Mouse (Mus musculus) Muller cell, postnatal 12 days (primary cell): ENCODE data around the gene Col18a1.

Source experiments
- DNase-seq: peaks from one replicate; pipeline ENCODE4 v3.0.0-alpha.2; 2015; ENCODE audit errors: inconsistent ontology term

Gene Col18a1

GRCm38 (mm10) chr10:77182804-77183331, 16.5 kb upstream of the Col18a1 start:
- DNase-seq: no peak

DNA sequence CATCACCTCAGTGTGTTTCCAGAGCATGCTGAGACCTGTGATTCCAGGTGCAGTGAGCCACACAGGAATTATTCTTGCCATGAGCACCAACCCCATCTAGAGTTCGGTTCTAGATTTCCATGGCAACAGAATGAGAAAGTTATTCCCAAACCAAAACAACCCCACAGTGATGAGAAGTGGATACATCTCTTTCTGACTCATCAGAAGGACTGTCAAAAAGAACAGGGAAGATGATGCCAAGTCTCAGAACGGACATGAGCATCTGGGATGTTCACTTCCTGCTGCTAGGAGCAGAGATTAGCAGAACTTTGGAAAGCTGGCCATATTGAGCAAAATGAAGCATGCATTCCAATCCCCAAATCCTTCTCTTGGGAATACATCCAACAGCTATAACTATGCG, 13.8 kb upstream of the Col18a1 start:
- no peak for DNase-seq

GRCm38 (mm10) chr10:77178691-77179090, 12.3 kb upstream of the Col18a1 start:
- no peak for DNase-seq

- DNase-seq: no peak
Measured at GRCm38 (mm10) chr10:77170400-77170799, 4.1 kb upstream of the Col18a1 start.

DNA sequence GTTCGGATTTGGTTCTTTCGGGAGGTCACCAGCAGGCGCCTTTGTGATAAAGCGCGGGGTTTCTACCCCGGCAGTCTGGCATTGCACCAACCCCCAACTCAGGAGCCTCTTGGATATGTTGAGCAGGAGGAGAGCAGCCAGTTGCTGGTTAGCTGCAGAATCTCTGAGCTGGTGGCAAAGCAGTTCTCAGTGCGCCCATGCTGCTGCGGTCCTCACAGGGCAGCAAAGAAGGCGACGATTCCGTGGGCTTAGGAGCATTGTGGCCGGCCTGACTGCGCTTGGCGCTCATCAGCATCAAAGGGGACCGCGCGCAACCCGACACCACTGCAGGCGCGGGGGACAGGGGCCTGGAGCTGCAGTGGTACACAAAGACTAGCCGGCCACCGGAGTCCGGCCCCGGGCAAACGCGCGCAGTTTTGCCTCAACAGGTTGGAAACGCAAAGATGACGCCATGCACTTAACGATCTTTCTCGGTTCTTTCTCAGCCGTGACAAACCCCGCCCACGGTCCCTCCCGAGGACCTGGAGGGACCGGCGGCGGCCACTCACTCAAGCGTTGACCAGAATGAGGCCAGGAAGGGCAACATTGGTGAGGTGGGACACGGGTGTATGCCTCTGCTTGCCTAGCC, 916 bp downstream of the Col18a1 start:
- DNase-seq: peak; percentile 76

GRCm38 (mm10) chr10:77164437-77165052, 1.8 kb downstream of the Col18a1 start:
- DNase-seq: peak; percentile 29

- no peak for DNase-seq
Measured at GRCm38 (mm10) chr10:77164041-77164436, 2.3 kb downstream of the Col18a1 start.

GRCm38 (mm10) chr10:77163392-77163977, 2.9 kb downstream of the Col18a1 start:
- DNase-seq: no peak

GRCm38 (mm10) chr10:77159573-77159972, 6.8 kb downstream of the Col18a1 start:
- DNase-seq: no peak

GRCm38 (mm10) chr10:77158948-77159347, 7.4 kb downstream of the Col18a1 start:
- DNase-seq: no peak

GRCm38 (mm10) chr10:77157245-77158019, 8.9 kb downstream of the Col18a1 start:
- no peak for DNase-seq

GRCm38 (mm10) chr10:77152178-77152621, 14.1 kb downstream of the Col18a1 start:
- DNase-seq: peak; percentile 68

DNA sequence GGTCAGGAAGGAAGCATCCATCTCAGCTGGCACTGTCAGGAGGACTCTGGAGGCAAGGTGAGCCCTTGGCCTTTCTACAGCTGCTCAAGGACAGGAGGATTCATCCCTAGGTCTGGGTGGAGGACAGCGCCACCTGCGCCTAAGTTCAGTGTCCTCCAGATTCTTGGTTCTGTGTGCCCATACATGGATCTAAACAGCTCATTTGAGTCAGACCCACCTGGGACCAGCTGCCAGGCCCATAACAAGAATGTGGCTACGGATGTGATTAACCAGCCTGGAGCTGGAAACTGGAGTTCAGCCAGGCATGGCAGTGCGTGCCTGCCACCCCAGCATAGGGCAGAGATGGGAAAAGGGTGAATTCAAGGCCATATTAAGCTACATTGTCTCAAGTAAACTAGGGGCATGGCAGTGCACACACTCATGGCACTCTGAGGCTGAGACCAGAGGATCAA, 14.8 kb downstream of the Col18a1 start:
- peak; percentile 87 for DNase-seq

DNA sequence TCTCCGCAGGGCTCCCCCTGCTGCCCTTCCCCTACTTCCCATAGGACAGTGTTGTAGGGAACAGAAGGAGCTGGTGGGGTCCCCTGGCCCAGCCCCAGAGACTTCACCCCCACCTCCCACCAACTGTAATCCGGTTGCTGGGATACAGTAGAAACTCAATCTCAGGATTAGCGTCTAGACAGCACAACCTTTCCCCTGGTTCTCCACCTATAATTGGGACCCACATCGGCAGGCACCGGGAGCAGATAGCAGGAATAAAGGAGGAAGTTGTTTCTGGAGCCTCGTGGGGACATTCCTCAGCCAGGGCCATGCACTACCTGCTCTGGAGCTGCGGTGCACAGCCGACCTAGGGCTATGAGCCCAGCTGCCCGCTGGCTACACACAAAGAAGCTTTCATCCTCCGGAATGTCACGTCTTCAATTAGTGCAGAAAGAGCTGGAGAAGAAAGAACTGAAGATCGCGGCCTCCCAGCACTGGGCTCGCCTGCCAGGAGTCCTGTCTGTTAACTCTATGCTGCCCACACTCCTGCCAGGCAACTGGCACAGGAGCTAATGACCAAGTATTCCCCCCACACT, 15.3 kb downstream of the Col18a1 start:
- peak; percentile 91 for DNase-seq

- peak; percentile 54 for DNase-seq
Measured at GRCm38 (mm10) chr10:77150016-77150415, 16.3 kb downstream of the Col18a1 start.

- DNase-seq: no peak
Measured at GRCm38 (mm10) chr10:77147545-77147944, 18.8 kb downstream of the Col18a1 start.

DNA sequence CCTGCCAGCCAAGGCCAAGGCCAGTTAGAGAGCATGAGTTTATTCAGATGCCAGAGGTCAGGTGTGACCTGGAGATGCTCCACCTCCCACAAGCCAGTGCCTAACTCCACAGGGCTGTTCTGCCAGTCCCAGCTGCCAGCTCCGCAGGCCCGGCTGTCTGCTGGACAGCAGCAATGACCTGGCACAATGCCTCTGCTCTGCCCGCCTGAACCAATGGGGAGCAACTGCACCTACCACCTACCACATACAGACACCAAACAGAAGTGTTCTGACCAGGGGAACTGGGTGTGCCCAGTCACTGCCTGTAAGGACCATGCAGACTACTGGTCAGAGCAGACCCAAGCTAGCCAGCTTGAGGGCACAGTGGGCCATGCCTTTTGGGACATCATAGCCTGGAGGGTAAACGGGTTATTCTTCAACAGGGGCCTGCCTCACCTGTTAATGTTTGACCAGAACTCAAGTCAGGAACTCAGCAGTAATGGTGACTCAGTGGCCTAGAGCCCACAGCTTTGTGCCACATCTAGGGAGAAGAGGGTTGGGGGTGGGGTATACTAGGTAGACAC, 19.4 kb downstream of the Col18a1 start:
- no peak for DNase-seq

DNA sequence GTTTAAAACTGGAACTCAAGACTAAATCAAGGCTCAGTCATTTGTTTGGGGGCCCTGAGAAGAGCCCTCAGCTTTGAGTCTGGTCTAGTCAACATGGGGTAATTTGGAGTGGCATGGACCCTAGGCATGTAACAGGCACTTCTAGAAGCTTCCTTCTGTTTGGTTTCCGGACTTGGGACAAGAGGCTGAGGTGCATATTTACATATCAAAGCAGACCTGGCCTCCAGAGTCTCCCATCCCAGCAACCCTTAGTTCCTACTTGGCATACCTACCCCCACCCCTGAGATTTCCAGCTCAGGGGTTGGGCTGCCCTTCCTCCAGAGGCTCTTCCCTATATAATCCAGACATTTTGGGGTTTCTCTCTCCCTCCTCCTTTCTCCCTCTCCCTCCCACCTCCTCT, 20.4 kb downstream of the Col18a1 start:
- no peak for DNase-seq

DNA sequence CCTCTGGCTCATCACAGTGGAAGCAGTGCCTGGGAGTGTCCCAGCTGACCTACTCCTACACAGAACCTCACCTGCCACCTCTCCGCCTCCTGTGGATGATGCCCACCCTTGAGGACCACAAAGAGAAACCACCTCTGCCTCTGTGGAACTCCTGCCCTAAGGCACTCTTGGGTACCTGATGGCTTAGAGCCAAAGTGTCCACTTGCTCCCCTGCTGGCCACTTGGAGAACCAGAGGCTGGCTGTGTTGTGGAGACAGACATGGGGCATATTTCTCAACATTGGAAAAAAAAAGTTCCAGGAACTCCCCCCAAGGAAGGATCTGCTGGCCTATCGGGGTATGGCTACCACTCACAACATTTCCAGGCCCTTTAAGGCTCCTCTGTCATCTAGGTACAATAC, 22.0 kb downstream of the Col18a1 start:
- DNase-seq: no peak

DNA sequence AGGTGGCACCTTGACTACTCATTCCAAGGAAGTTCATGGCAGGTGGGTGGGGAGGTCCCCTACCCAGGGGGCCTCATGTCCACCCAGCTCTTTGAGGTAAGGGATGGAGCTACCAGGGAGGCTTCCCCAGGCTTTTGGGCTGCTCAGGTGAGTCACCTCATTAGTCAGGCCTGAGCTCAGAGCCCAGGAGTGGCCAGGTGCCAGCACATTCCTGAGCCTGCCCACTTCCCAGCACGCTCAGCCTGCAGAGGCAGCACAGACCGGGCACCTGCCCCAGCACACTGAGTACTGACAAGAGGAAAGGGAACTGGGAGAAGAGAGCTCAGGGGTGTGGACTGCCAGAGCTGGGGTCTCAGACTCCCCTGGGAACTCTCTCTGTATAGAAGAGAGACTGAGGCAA, 24.0 kb downstream of the Col18a1 start:
- peak; percentile 81 for DNase-seq

DNA sequence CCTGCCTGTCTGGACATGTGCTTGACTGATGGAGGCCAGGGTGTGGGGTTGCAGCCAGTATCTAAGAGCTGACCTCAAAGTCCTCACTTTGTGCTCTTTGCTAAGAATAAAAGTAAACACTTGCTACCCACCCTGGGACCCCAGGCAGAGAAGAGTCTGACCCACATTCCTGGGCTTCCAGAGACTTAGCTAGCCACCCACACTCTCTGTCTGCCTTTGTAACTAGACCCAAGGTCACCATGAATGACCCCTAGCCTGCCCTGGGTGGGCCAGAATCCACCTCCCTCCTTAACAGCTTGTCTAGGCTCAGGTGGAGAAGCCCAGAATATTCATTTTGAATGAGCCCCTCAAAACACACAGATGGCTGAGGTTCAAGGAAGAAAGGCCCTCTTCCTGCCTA, 28.0 kb downstream of the Col18a1 start:
- DNase-seq: peak; percentile 16
